10 mouse cellular contexts compared by ENCODE assay signal in genomic region chr15:78772856-78773255, GRCm38 (mm10). TPM values are rescaled to one million over a fixed set of nuclear protein-coding genes. Genes with fewer than 3 reads are reported as not detected.
DNase-seq lines count a peak whose midpoint lies in the region; ATAC-seq and TF ChIP-seq lines count a peak whose summit lies in the region.
"Had no signal": no experiment of that assay in that cellular context is flagged by ENCODE, and none has a peak within 500 bp of the region (broad histone marks: within the 10 kb centered on the region; RNA-seq: fewer than 3 reads in every experiment).

No protein-coding gene starts in this region.

- 33% methylated on average over 14 of the region's 14 CpGs for WGBS in heart, embryonic 16.5 days
- WGBS in bone marrow, adult 2 months: 0% methylated on average over 14 of the region's 14 CpGs
- 35% methylated on average over 14 of the region's 14 CpGs for WGBS in hindbrain, embryonic 12.5 days
- WGBS in midbrain, embryonic 10.5 days: 36% methylated on average over 14 of the region's 14 CpGs

- H3K27me3 ChIP-seq in heart, embryonic 16.5 days (ENCODE audit: control insufficient read depth, insufficient read depth, low read length): no peaks in the 10 kb centered on the region
- no peaks in the 10 kb centered on the region for H3K27me3 ChIP-seq in hindbrain, embryonic 12.5 days
- no peaks in the 10 kb centered on the region; the same call in 1 of the 2 replicates for H3K27me3 ChIP-seq in midbrain, embryonic 10.5 days (ENCODE audit: low read depth, poor library complexity, severe bottlenecking)

- H3K4me1 ChIP-seq in heart, embryonic 16.5 days (ENCODE audit: control insufficient read depth, insufficient read depth, low read length): no peaks in the 10 kb centered on the region; the same call in 1 of the 2 replicates
- peaks cover 3% of the 10 kb centered on the region; the same call in 1 of the 2 replicates for H3K4me1 ChIP-seq in bone marrow, adult 2 months (ENCODE audit: control insufficient read depth, insufficient read depth, low read length)
- peaks cover 57% of the 10 kb centered on the region for H3K4me1 ChIP-seq in hindbrain, embryonic 12.5 days
- peaks cover 71% of the 10 kb centered on the region for H3K4me1 ChIP-seq in midbrain, embryonic 10.5 days

- peak overlapping the region; percentile 68 for H3K27ac ChIP-seq in heart, embryonic 16.5 days (ENCODE audit: low read length)
- H3K27ac ChIP-seq in bone marrow, adult 2 months (ENCODE audit: control insufficient read depth, insufficient read depth, low read depth, low read length, poor library complexity): peak overlapping the region; percentile 84
- H3K27ac ChIP-seq in hindbrain, embryonic 12.5 days: peak overlapping the region; percentile 96
- H3K27ac ChIP-seq in midbrain, embryonic 10.5 days (replicated peaks): peak overlapping the region; percentile 94

- peak overlapping the region; percentile 56 for H3K4me2 ChIP-seq in heart, embryonic 16.5 days (ENCODE audit: low read depth, low read length)
- H3K4me2 ChIP-seq in hindbrain, embryonic 12.5 days (replicated peaks): peak overlapping the region; percentile 49

- no peak for ATAC-seq in heart, embryonic 16.5 days (replicated peaks; ENCODE audit: extremely low read depth, insufficient read depth, low FRiP score)
- ATAC-seq in hindbrain, embryonic 12.5 days (ENCODE audit: low FRiP score): peak; percentile 11; the same call in 1 of the 2 replicates

- H3K4me3 ChIP-seq in heart, embryonic 16.5 days (ENCODE audit: low read length): peak overlapping the region; percentile 35
- peak overlapping the region; percentile 65 for H3K4me3 ChIP-seq in bone marrow, adult 2 months (replicated peaks; ENCODE audit: control insufficient read depth, low read depth, low read length)
- H3K4me3 ChIP-seq in hindbrain, embryonic 12.5 days: peak overlapping the region; percentile 37
- peak overlapping the region; percentile 65 for H3K4me3 ChIP-seq in midbrain, embryonic 10.5 days

- peaks cover 21% of the 10 kb centered on the region for H3K36me3 ChIP-seq in heart, embryonic 16.5 days (ENCODE audit: control insufficient read depth, insufficient read depth)
- H3K36me3 ChIP-seq in hindbrain, embryonic 12.5 days: no peaks in the 10 kb centered on the region
- H3K36me3 ChIP-seq in midbrain, embryonic 10.5 days: peaks cover 28% of the 10 kb centered on the region
- H3K36me3 ChIP-seq: G1E had no signal

- no peak for TF ChIP-seq POLR2A in bone marrow, adult 2 months (IDR thresholded peaks at IDR 0.05; ENCODE audit: borderline replicate concordance, control insufficient read depth, low read depth, low read length)

- peaks cover 7% of the 10 kb centered on the region; the same call in 1 of the 2 replicates for H3K9me3 ChIP-seq in heart, embryonic 16.5 days (replicated peaks; ENCODE audit: control insufficient read depth, low read length)
- no peaks in the 10 kb centered on the region for H3K9me3 ChIP-seq in hindbrain, embryonic 12.5 days (replicated peaks)
- peaks cover 7% of the 10 kb centered on the region; the same call in 1 of the 2 replicates for H3K9me3 ChIP-seq in midbrain, embryonic 10.5 days (replicated peaks)

- no peak for DNase-seq in heart, postnatal 4 days
- DNase-seq in midbrain, embryonic 10.5 days (ENCODE audit: low spot score): no peak
- DNase-seq in cerebellum, postnatal 14 days: no peak
- DNase-seq in adrenal gland, adult (ENCODE audit: inconsistent age in 2 of 2, low spot score in 1 of 2): no peak
- DNase-seq in frontal cortex, postnatal 36 days (ENCODE audit: low spot score in 2 of 2): no peak
- DNase-seq: cerebellum, adult 9-11 months had no signal

- no peak for TF ChIP-seq CTCF in bone marrow, adult 2 months (IDR thresholded peaks at IDR 0.05; ENCODE audit: control insufficient read depth, insufficient read depth, low read length)

- H3K9ac ChIP-seq in heart, embryonic 16.5 days (ENCODE audit: low read length): peak overlapping the region; percentile 38
- peak overlapping the region; percentile 62 for H3K9ac ChIP-seq in hindbrain, embryonic 12.5 days

RNA-seq across cellular contexts. Expression of gene Mfng, which starts 0.4 kb away (rescaled TPM):
- 19.6 and 19.8 TPM in 2 replicates for polyA plus RNA-seq in heart, embryonic 16.5 days (2015; fragmentation: Nextera tagmentation; extraction: Ambion mirVana)
- total RNA-seq in heart, postnatal 4 days (2021): 10 to 100 TPM; 17.6 to 18.1 TPM
- 8.6 and 15.5 TPM in 2 replicates for polyA plus RNA-seq in bone marrow, adult 2 months (2011; ENCODE audit: insufficient read depth, insufficient read length, low replicate concordance, missing spikeins)
- 51.7 and 58.0 TPM in 2 replicates for polyA plus RNA-seq in hindbrain, embryonic 12.5 days (2016; fragmentation: Nextera tagmentation; extraction: Ambion mirVana)
- polyA plus RNA-seq in midbrain, embryonic 10.5 days (2016; fragmentation: Nextera tagmentation; extraction: Ambion mirVana): 81.5 and 121 TPM in 2 replicates
- total RNA-seq: G1E had no signal
- polyA plus RNA-seq: G1E had no signal

RNA-seq across cellular contexts. Expression of gene Card10, which starts 30.0 kb away (rescaled TPM):
- polyA plus RNA-seq in heart, embryonic 16.5 days (2015; fragmentation: Nextera tagmentation; extraction: Ambion mirVana): 6.3 and 7.4 TPM in 2 replicates
- 10 to 100 TPM; 15.9 to 18.8 TPM for total RNA-seq in heart, postnatal 4 days (2021)
- polyA plus RNA-seq in bone marrow, adult 2 months (2011; ENCODE audit: insufficient read depth, insufficient read length, low replicate concordance, missing spikeins): 11.3 and 20.8 TPM in 2 replicates
- polyA plus RNA-seq in hindbrain, embryonic 12.5 days (2016; fragmentation: Nextera tagmentation; extraction: Ambion mirVana): 2.7 and 2.9 TPM in 2 replicates
- 2.6 TPM in 2 replicates for polyA plus RNA-seq in midbrain, embryonic 10.5 days (2016; fragmentation: Nextera tagmentation; extraction: Ambion mirVana)
- total RNA-seq: G1E had no signal
- polyA plus RNA-seq: G1E had no signal

RNA-seq across cellular contexts. Expression of gene Elfn2, which starts 54.3 kb away (rescaled TPM):
- polyA plus RNA-seq in heart, embryonic 16.5 days (2015; fragmentation: Nextera tagmentation; extraction: Ambion mirVana): 0.16 and 0.55 TPM in 2 replicates
- total RNA-seq in heart, postnatal 4 days (2021): 1 to 10 TPM in 1 of 2 experiments, under 1 TPM in 1; 0.95 to 1.3 TPM
- not detected in 2 replicates for polyA plus RNA-seq in bone marrow, adult 2 months (2011; ENCODE audit: insufficient read depth, insufficient read length, low replicate concordance, missing spikeins)
- 2.4 and 2.5 TPM in 2 replicates for polyA plus RNA-seq in hindbrain, embryonic 12.5 days (2016; fragmentation: Nextera tagmentation; extraction: Ambion mirVana)
- 0.23 and 0.26 TPM in 2 replicates for polyA plus RNA-seq in midbrain, embryonic 10.5 days (2016; fragmentation: Nextera tagmentation; extraction: Ambion mirVana)
- polyA plus RNA-seq: G1E had no signal
